Mouse (Mus musculus): ENCODE data around the gene Znrd1as. TPM values are rescaled to one million over a fixed set of nuclear protein-coding genes. Genes with fewer than 3 reads are reported as not detected.
"Not testable (repeated sequence)": the region's sequence is repeated elsewhere in the genome, so short reads cannot be mapped to it uniquely, and the experiment has no call there.

Znrd1as gene
- total RNA-seq, 1 experiment from 2014 or later, result 13.8 TPM

GRCm38 (mm10) chr17:36982253-36983155, 24.1 kb downstream of the Znrd1as start:
- peak; percentile 13 to 29; a peak in 1 of 4 replicates for ATAC-seq (replicated peaks in 1 of 2; ENCODE audit: insufficient read depth in 1 of 2, low FRiP score in 2 of 2, low TSS enrichment in 1 of 2, low read depth in 1 of 2, poor library complexity in 2 of 2, severe bottlenecking in 2 of 2)

- ATAC-seq (replicated peaks in 1 of 2; ENCODE audit: insufficient read depth in 1 of 2, low FRiP score in 2 of 2, low TSS enrichment in 1 of 2, low read depth in 1 of 2, poor library complexity in 2 of 2, severe bottlenecking in 2 of 2), result peak in 1 of 2 experiments; percentile 30; a peak in 1 of 4 replicates
Observed at GRCm38 (mm10) chr17:36988475-36988874, 30.1 kb downstream of the Znrd1as start.

- no peak for ATAC-seq (replicated peaks in 1 of 2; ENCODE audit: insufficient read depth in 1 of 2, low FRiP score in 2 of 2, low TSS enrichment in 1 of 2, low read depth in 1 of 2, poor library complexity in 2 of 2, severe bottlenecking in 2 of 2)
Observed at GRCm38 (mm10) chr17:36989437-36989836, 31.0 kb downstream of the Znrd1as start, which contains the start of gene H2-M5. Gene H2-M5 (minus strand): TSS chr17:36989537.

GRCm38 (mm10) chr17:36990630-36991029, 32.2 kb downstream of the Znrd1as start:
- ATAC-seq (replicated peaks in 1 of 2; ENCODE audit: insufficient read depth in 1 of 2, low FRiP score in 2 of 2, low TSS enrichment in 1 of 2, low read depth in 1 of 2, poor library complexity in 2 of 2, severe bottlenecking in 2 of 2), result not testable (repeated sequence)

GRCm38 (mm10) chr17:36992336-36993104, 34.1 kb downstream of the Znrd1as start:
- peak; percentile 71 to 74 for ATAC-seq (replicated peaks in 1 of 2; ENCODE audit: insufficient read depth in 1 of 2, low FRiP score in 2 of 2, low TSS enrichment in 1 of 2, low read depth in 1 of 2, poor library complexity in 2 of 2, severe bottlenecking in 2 of 2)

- ATAC-seq (replicated peaks in 1 of 2; ENCODE audit: insufficient read depth in 1 of 2, low FRiP score in 2 of 2, low TSS enrichment in 1 of 2, low read depth in 1 of 2, poor library complexity in 2 of 2, severe bottlenecking in 2 of 2), result no peak
Observed at GRCm38 (mm10) chr17:36993770-36994325, 35.5 kb downstream of the Znrd1as start.

- no peak for ATAC-seq (replicated peaks in 1 of 2; ENCODE audit: insufficient read depth in 1 of 2, low FRiP score in 2 of 2, low TSS enrichment in 1 of 2, low read depth in 1 of 2, poor library complexity in 2 of 2, severe bottlenecking in 2 of 2)
Observed at GRCm38 (mm10) chr17:36994528-36994927, 36.1 kb downstream of the Znrd1as start.

GRCm38 (mm10) chr17:36995448-36995847, 37.1 kb downstream of the Znrd1as start:
- no peak for ATAC-seq (replicated peaks in 1 of 2; ENCODE audit: insufficient read depth in 1 of 2, low FRiP score in 2 of 2, low TSS enrichment in 1 of 2, low read depth in 1 of 2, poor library complexity in 2 of 2, severe bottlenecking in 2 of 2)

DNA sequence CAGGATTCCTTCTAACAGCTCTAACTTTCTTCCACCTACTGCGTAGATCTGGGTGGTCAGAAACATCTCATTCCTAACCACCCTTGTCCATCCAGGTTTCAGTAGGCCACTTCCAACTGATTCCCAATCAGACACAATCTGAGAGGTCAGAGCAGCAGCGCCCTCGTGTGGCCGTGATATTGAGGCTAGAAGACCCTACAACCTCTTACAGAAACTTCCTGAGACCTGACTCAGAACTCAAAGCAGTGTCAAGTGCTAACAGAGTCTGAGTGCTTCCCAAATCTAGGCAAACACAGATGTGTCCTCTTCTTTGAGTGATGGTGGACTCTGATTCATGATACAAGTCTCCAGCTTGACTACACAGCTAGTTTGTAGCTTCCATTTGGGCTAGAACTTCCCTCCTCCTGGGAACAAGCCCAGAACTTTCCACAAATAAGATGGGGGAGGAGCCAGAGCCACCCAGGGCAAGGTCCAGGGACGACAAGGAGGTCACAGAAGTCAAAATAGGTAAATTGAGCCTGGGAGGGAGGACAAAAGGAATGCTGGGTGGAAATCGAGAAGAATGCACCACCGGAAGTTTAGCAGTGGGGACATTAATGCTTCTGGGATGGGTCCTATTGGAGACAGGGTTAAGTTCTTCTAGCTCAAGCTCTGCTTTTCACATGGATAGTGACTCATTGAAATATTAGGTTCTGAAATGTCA, 38.8 kb downstream of the Znrd1as start:
- peak; percentile 30 to 46; a peak in 1 of 4 replicates for ATAC-seq (replicated peaks in 1 of 2; ENCODE audit: insufficient read depth in 1 of 2, low FRiP score in 2 of 2, low TSS enrichment in 1 of 2, low read depth in 1 of 2, poor library complexity in 2 of 2, severe bottlenecking in 2 of 2)

DNA sequence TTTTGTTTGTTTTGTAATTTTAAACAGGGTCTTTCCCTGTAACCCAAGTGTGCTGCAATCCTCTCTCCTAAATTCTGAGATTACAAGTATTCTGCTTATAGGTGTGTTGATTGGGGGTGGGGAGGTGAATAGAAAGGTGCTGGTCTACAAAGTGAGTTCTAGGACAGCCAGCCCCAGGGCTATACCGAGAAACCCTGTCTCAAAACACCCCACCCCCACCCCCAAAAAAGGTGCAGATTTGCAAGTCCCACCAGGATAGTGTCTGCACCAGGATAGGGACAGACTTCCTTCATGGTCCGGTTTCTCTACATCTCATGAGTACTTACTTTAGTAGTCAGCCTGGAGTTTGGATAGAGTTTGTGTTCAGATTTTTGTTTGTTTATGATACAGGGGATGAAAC, 40.1 kb downstream of the Znrd1as start:
- no peak for ATAC-seq (replicated peaks in 1 of 2; ENCODE audit: insufficient read depth in 1 of 2, low FRiP score in 2 of 2, low TSS enrichment in 1 of 2, low read depth in 1 of 2, poor library complexity in 2 of 2, severe bottlenecking in 2 of 2)

GRCm38 (mm10) chr17:37000863-37001262, 42.5 kb downstream of the Znrd1as start, which contains the start of gene Zfp57:
Gene Zfp57 (plus strand): TSS chr17:37001163.
- ATAC-seq (replicated peaks in 1 of 2; ENCODE audit: insufficient read depth in 1 of 2, low FRiP score in 2 of 2, low TSS enrichment in 1 of 2, low read depth in 1 of 2, poor library complexity in 2 of 2, severe bottlenecking in 2 of 2), result no peak

DNA sequence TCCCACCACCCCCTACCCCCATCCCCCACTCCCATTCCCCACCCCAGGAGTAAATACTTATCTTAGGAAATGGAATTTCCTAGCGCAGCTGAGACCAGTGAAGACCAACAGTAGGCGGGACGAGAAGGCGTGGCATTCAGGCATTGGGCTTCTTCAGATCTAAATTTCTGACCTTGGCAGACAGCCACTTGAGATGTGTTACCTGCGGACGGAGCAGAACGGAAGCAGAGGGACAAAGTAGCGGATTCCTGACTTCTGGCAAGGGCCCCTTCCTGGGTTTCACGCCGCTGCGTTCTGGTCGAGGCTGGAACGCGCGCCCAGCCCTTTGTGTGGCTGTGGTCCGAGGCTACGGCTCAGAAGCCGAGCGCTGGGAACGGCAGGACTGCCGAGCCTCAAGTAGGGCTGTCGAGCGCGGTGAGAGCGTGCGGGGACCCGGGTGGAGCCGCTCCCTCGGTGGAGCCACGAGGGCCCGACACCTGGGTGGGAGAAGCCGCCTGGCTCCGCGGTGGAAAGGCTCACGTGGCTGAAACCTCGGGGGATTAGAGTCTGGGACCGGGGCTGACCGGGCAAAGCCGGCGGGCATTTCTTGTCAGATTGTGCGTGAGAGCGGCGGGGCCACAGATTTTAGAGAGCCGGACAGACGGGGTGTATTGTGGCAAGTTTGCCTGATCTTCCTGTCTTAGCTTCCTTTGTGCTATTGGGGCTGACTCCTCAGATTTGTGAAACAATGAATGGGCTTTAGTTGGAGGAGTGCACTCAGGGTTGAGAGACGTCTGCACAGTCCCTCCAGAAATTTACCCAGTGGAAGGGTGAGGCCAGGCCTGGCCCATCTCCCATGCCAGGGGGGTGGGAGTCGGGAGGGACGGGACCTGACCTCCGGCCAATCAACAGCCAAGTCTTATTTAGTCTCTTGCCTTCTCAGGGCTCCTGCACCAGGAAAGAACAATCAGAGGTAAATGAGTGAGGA, 44.3 kb downstream of the Znrd1as start:
- ATAC-seq (replicated peaks in 1 of 2; ENCODE audit: insufficient read depth in 1 of 2, low FRiP score in 2 of 2, low TSS enrichment in 1 of 2, low read depth in 1 of 2, poor library complexity in 2 of 2, severe bottlenecking in 2 of 2), result peak; percentile 48 to 54; a peak in 3 of 4 replicates

- ATAC-seq (replicated peaks in 1 of 2; ENCODE audit: insufficient read depth in 1 of 2, low FRiP score in 2 of 2, low TSS enrichment in 1 of 2, low read depth in 1 of 2, poor library complexity in 2 of 2, severe bottlenecking in 2 of 2), result no peak
Observed at GRCm38 (mm10) chr17:37003366-37003765, 45.0 kb downstream of the Znrd1as start.

- ATAC-seq (replicated peaks in 1 of 2; ENCODE audit: insufficient read depth in 1 of 2, low FRiP score in 2 of 2, low TSS enrichment in 1 of 2, low read depth in 1 of 2, poor library complexity in 2 of 2, severe bottlenecking in 2 of 2), result no peak
Observed at GRCm38 (mm10) chr17:37008161-37008560, 49.8 kb downstream of the Znrd1as start.

DNA sequence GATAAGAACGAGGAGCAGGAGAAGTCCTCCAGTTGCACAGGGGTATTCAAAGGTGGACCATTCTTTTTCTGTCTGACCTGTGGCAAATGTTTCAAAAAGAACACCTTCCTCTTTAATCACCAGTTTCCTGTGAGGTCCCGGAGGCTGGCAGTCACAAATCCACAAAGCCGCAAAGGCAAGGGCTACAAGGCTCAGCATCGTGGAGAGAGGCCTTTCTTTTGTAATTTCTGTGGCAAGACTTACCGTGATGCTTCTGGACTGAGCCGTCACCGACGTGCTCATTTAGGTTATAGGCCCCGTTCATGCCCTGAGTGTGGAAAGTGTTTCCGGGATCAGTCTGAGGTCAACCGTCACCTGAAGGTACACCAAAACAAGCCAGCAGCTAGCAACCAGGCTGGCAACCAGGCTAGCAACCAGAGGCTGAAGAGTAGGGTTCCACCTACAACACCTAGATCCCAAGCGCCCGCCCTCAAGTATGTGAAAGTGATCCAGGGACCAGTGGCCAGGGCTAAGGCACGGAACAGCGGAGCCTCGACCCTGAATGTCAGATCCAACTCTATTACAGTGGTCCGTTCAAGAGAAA, 51.2 kb downstream of the Znrd1as start:
- ATAC-seq (replicated peaks in 1 of 2; ENCODE audit: insufficient read depth in 1 of 2, low FRiP score in 2 of 2, low TSS enrichment in 1 of 2, low read depth in 1 of 2, poor library complexity in 2 of 2, severe bottlenecking in 2 of 2), result peak; percentile 90 to 92

GRCm38 (mm10) chr17:37011719-37012118, 53.3 kb downstream of the Znrd1as start:
- ATAC-seq (replicated peaks in 1 of 2; ENCODE audit: insufficient read depth in 1 of 2, low FRiP score in 2 of 2, low TSS enrichment in 1 of 2, low read depth in 1 of 2, poor library complexity in 2 of 2, severe bottlenecking in 2 of 2), result no peak
